Mouse (Mus musculus) spleen, adult 2 months (tissue): ENCODE results near the gene Cdk5r1. TPM values are rescaled to one million over a fixed set of nuclear protein-coding genes. Genes with fewer than 3 reads are reported as not detected.
"Not testable (repeated sequence)": the region's sequence is repeated elsewhere in the genome, so short reads cannot be mapped to it uniquely, and the experiment has no call there.

ENCODE experiments used
- DNase-seq, 2 experiments: peaks; one replicate each; pipeline versions ENCODE4 v3.0.0 to v3.0.0-alpha.2; 2012 to 2021; ENCODE audit warnings: low spot score in 2 of 2, low read depth in 1 of 2
- H3K27ac ChIP-seq: fragments of 200-500 bp; 2 replicates; pipeline ENCODE4 v1.5.1; 2012; ENCODE audit warnings: low read length, inconsistent platforms; ENCODE audit not compliant: insufficient read depth
- H3K27me3 ChIP-seq: fragments of 200-500 bp; 2 replicates; pipeline ENCODE4 v1.6.1; 2012; ENCODE audit warnings: mild to moderate bottlenecking, moderate library complexity, low read length, inconsistent platforms; ENCODE audit not compliant: control insufficient read depth, insufficient read depth
- H3K36me3 ChIP-seq: fragments of 200-500 bp; 2 replicates; pipeline ENCODE4 v1.6.1; 2012; ENCODE audit warnings: mild to moderate bottlenecking, low read length, inconsistent platforms; ENCODE audit not compliant: control insufficient read depth, insufficient read depth
- H3K4me1 ChIP-seq: fragments of 200-500 bp; 2 replicates; pipeline ENCODE4 v1.6.1; 2011; ENCODE audit warnings: inconsistent platforms; ENCODE audit not compliant: control insufficient read depth, insufficient read depth, insufficient read length
- H3K4me3 ChIP-seq: fragments of 200-500 bp; 2 replicates; pipeline ENCODE4 v1.5.1; 2011; ENCODE audit warnings: mild to moderate bottlenecking, inconsistent platforms; ENCODE audit not compliant: insufficient read depth, insufficient read length; ENCODE audit errors: extremely low read depth
- CTCF ChIP-seq: fragments of 200-500 bp; IDR thresholded peaks from 2 replicates; pipeline ENCODE4 v1.5.1; 2011; ENCODE audit warnings: mild to moderate bottlenecking, inconsistent platforms; ENCODE audit not compliant: insufficient read depth, insufficient read length, insufficient replicate concordance; ENCODE audit errors: extremely low read depth
- POLR2A ChIP-seq: fragments of 200-500 bp; IDR thresholded peaks from 2 replicates; pipeline ENCODE4 v1.6.1; 2011; ENCODE audit warnings: low read depth, low read length, inconsistent platforms
- WGBS: fragments of 180-500 bp; shearing (Covaris S2); methylation state at CpG from one replicate; pipeline ENCODE4 v1.1.7; 2018; 5-methylcytosine and 5-hydroxymethylcytosine counted together
- polyA plus RNA-seq: library from polyadenylated mRNA; depleted of rRNA; stranded (reverse); fragments of >200 nt; gene quantifications from 2 replicates; pipeline ENCODE4 v1.2.3, GENCODE M21; 2012

The Cdk5r1 gene
- polyA plus RNA-seq, 1 experiment = 4.7 TPM

DNA sequence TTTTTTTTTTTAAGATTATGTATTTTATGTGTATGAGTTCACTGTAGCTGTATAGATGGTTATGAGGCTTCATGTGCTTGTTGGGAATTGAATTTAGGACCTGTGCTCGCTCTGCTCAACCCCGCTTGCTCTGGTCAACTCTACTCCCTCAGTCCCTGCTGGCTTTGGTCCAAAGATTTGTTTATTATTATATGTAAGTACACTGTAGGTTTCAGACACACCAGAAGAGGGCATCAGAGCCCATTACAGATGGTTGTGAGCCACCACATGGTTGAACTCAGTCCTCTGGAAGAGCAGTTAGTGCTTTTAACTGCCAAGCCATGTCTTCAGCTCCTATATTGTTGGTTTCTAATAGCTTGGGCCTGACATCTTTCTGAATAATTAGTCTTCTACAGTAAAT lies 27.0 kb upstream of the Cdk5r1 start:
- H3K36me3 ChIP-seq = peaks cover 16% of the 10 kb centered on the region

DNA sequence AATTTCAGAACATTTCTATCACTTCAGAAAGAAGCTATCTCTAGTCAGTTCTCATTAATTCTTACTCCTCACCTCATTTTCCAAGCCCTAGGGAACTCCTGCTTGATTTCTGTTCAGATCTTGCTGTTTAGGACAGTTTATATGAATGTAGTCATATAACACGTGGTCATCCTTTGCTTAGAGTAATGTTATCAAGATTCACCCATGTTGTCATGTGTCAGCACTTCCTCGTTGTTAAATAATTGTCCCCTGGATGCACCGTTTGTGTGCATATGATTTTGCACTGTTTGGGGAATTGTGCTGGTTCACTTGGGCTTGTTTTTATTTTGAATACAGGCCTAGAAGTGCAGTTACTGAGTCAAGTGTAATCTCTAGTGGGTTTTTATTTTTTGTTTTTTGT lies 24.6 kb upstream of the Cdk5r1 start:
- no peak overlapping the region for H3K27ac ChIP-seq
- H3K36me3 ChIP-seq = peaks cover 11% of the 10 kb centered on the region
- no peak for TF ChIP-seq POLR2A
- DNase-seq = no peak
- H3K4me3 ChIP-seq = no peak overlapping the region
- WGBS = 81% methylated on average over 3 of the region's 3 CpGs
- H3K4me1 ChIP-seq = no peaks in the 10 kb centered on the region
- H3K27me3 ChIP-seq = no peaks in the 10 kb centered on the region

More for the DNA sequence above, 27.0 kb upstream of the Cdk5r1 start:
- Histone ChIP-seq H3K27ac (no peak overlapping the region), H3K4me1 (no peaks in the 10 kb centered on the region), H3K4me3 (no peak overlapping the region), H3K27me3 (no peaks in the 10 kb centered on the region)
- WGBS = 90% methylated on average over 2 of the region's 2 CpGs
- TF ChIP-seq POLR2A = no peak
- TF ChIP-seq CTCF = no peak
- no peak for DNase-seq

DNA sequence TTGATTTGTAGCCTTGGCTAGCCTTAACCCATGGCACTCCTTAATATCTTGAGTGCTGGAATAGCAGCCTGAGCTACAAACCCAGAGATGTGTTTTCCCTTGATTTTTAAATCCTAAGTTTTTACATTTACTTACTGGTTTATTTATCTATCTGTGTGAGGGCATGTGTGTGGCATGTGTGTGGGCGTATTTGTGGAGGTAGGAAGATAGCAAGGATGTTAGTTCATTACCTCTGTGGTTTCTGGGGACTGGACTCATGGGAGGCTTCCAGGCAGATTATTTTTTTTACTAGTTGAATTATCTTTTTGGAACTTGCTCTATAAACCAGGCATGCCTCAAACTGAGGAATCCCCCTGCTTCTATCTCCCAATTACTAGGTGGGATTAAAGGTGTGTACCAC lies 23.6 kb upstream of the Cdk5r1 start:
- no peak overlapping the region for H3K4me3 ChIP-seq
- H3K36me3 ChIP-seq = peaks cover 12% of the 10 kb centered on the region
- 85% methylated on average over 1 of the region's 1 CpGs for WGBS
- H3K27me3 ChIP-seq = no peaks in the 10 kb centered on the region
- no peaks in the 10 kb centered on the region for H3K4me1 ChIP-seq
- DNase-seq = no peak
- no peak overlapping the region for H3K27ac ChIP-seq
- TF ChIP-seq CTCF = no peak
- no peak for TF ChIP-seq POLR2A

- DNase-seq, H3K4me3 ChIP-seq, H3K27ac ChIP-seq, H3K4me1 ChIP-seq, H3K27me3 ChIP-seq: not testable (repeated sequence)
- peaks cover 45% of the 10 kb centered on the region for H3K36me3 ChIP-seq
- WGBS = 91% methylated on average over 4 of the region's 4 CpGs
Observed at GRCm38 (mm10) chr11:80463605-80464130, 13.2 kb upstream of the Cdk5r1 start.

DNA sequence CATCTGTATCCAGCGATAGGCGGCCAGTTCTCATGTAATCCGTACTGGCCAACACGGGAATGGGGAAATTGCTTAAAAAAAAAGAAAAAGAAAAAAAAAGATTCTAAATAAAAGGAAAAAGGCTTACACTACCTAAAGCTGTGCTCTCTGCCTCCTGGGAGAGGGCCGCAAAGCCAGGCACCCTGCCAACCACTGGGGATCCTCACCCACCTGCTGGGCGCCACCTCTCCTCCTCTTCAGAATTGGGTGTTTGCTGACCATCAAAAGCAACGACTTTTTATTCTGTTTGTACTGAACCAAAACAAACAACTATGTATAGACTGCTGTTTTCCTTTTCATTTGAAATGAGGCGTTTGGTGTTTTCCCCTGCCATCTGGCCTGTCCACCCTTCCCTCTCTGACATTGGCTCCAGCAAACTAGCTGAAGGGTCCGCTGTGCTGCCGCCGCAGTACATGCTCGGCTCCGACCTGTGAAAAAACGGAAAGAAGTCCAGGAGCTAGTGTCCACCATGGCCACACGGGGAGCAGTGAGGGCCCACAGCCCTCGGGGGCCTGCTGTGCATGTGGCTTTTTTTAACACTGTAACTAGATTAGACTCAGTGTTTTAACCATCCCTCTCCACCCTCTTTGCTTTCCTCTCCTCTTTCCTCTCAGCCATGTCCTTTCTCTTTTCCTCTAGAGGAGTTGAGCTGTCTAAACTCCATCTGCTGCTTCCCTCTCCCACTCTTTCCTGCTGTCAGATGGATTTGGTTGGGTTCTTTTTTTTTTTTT lies 4.8 kb upstream of the Cdk5r1 start:
- Histone ChIP-seq H3K4me3 (no peak overlapping the region), H3K4me1 (no peaks in the 10 kb centered on the region), H3K36me3 (peaks cover 37% of the 10 kb centered on the region), H3K27ac (no peak overlapping the region), H3K27me3 (no peaks in the 10 kb centered on the region)
- TF ChIP-seq CTCF (no peak), POLR2A (no peak)
- WGBS = 91% methylated on average over 16 of the region's 16 CpGs
- no peak for DNase-seq

DNA sequence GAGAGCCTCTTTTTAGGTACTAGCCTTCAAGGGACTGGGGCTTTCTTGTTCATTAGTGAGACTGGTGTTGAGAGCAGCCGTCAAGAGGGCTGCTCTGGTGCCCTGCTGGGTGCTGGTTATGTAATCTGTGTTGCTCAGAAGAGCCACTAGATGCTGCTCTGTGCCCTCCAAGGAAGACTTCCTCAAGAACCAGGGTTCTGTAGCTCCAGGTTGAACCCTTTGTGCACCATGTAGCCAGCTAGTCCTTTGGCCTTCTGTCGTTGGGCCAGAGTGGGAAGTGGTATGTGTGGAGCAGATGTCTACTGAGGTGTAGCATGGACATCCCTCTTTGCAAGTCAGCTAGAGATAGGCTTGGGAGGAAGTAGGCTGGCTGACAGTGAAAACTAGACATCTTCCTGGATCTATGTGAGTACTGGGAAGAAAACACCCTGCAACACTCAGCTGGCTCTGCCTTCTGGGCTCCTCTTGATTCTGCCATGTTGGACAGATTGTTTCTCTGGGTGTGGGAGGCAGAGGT lies 2.6 kb upstream of the Cdk5r1 start:
- DNase-seq = no peak

DNA sequence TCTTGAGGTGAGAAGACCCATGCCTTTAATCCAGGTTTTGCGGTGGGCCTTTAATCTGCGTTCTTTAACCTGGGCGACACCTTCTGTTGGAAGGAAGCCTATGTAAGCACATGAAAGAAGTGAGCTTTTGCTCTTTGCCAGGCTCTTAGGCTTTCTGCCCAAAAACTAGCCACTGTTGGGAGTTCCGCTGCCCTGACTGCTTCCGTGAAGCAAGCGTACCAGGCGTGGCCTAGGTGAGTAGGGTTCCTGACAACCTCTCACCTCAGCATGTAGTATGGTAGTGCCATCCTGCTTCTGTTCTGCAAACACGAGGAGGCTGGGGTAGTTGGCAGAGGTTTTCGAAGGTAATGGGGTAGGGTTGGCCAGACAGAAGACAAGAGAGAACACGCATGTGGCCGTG lies 2.0 kb upstream of the Cdk5r1 start:
- H3K27me3 ChIP-seq = no peaks in the 10 kb centered on the region
- H3K36me3 ChIP-seq = peaks cover 19% of the 10 kb centered on the region
- no peak overlapping the region for H3K27ac ChIP-seq
- 97% methylated on average over 11 of the region's 11 CpGs for WGBS
- no peak for TF ChIP-seq CTCF
- no peak for TF ChIP-seq POLR2A
- no peak for DNase-seq
- H3K4me3 ChIP-seq = no peak overlapping the region
- H3K4me1 ChIP-seq = peaks cover 10% of the 10 kb centered on the region

More for the DNA sequence above, 2.6 kb upstream of the Cdk5r1 start:
- no peak overlapping the region for H3K4me3 ChIP-seq
- H3K4me1 ChIP-seq = peaks cover 10% of the 10 kb centered on the region
- TF ChIP-seq POLR2A = no peak
- peak; percentile 34; the same call in 1 of the 2 replicates for TF ChIP-seq CTCF
- peaks cover 23% of the 10 kb centered on the region for H3K36me3 ChIP-seq
- H3K27me3 ChIP-seq = no peaks in the 10 kb centered on the region
- H3K27ac ChIP-seq = no peak overlapping the region
- WGBS = 28% methylated on average over 2 of the region's 2 CpGs
